Mouse (Mus musculus): Measurements from ENCODE around the gene Pepd. TPM values are rescaled to one million over a fixed set of nuclear protein-coding genes. Genes with fewer than 3 reads are reported as not detected.
A peak's percentile ranks its signal among the peaks of the same experiment; 100 is the strongest.

Pepd gene
- polyA plus RNA-seq, 1 experiment from 2014 or later = 74.2 TPM

DNA sequence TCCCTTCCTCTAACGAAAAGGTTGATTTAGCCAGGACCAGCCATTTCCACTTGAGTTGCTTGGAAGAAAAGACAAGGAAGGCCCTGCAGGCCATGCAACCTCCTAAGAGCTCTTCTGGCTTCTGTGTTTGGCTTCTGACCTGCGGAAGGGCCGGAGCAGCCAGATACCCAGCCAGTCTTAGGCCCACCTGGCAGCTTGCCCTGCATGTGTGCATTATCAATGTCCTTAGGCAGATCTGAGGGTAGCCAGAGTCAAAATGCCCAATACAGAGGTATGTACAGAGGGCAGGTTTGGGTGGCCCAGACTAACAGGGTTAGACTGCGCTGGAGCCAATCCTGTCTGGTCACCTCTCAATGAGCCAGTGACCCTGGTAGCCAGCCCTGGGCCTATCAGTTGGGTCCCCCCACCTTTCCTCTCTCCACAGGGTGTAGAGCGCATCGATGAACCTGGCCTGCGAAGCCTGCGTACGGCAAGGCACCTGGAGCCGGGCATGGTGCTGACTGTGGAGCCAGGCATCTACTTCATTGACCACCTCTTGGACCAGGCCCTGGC lies 131.2 kb downstream of the Pepd start:
- no peak for ATAC-seq (ENCODE audit: insufficient read depth, low FRiP score, low TSS enrichment)

DNA sequence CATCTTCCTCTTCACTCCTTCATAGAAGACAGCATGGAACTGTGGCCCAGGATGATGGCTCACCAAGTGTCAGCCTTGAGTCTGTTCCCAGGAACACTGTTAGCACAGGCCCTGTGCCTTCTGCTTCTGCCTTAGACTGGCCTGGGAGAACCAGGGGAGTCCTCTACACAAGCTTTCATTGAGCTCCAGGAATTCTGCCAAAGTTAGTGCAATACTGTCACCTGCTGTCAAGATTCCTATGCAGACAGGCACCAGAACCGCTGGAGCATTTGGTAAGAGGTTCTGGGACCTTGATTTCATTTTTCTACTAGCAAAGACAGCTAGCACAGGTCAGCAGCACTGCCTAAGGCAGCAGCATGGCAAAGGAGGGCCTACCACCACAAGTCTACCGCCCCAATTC lies 132.5 kb downstream of the Pepd start:
- 89% methylated on average over 2 of the region's 2 CpGs for WGBS
- Histone ChIP-seq H3K4me1 (ENCODE audit: control insufficient read depth, insufficient read depth, low read length) (no peaks in the 10 kb centered on the region), H3K36me3 (ENCODE audit: control insufficient read depth, insufficient read depth, low read length) (peaks cover 9% of the 10 kb centered on the region; the same call in 1 of the 2 replicates), H3K4me3 (ENCODE audit: low read depth, low read length) (no peak overlapping the region), H3K9me3 (ENCODE audit: control insufficient read depth, low read length) (no peaks in the 10 kb centered on the region), H3K4me2 (ENCODE audit: low read depth) (no peak overlapping the region), H3K9ac (ENCODE audit: low read length) (no peak overlapping the region), H3K27ac (ENCODE audit: low read depth, low read length) (no peak overlapping the region), H3K27me3 (ENCODE audit: control insufficient read depth, insufficient read depth, low read length) (no peaks in the 10 kb centered on the region)
- DNase-seq (ENCODE audit: low spot score) (no peak), ATAC-seq (ENCODE audit: insufficient read depth, low FRiP score, low TSS enrichment) (no peak)

More for the DNA sequence above, 131.2 kb downstream of the Pepd start:
- WGBS = 95% methylated on average over 10 of the region's 10 CpGs
- H3K27ac ChIP-seq (ENCODE audit: low read depth, low read length) = no peak overlapping the region
- peaks cover 9% of the 10 kb centered on the region; the same call in 1 of the 2 replicates for H3K36me3 ChIP-seq (ENCODE audit: control insufficient read depth, insufficient read depth, low read length)
- H3K4me1 ChIP-seq (ENCODE audit: control insufficient read depth, insufficient read depth, low read length) = no peaks in the 10 kb centered on the region
- no peak overlapping the region for H3K4me3 ChIP-seq (ENCODE audit: low read depth, low read length)
- no peak overlapping the region for H3K4me2 ChIP-seq (ENCODE audit: low read depth)
- H3K9ac ChIP-seq (ENCODE audit: low read length) = no peak overlapping the region
- DNase-seq (ENCODE audit: low spot score) = no peak
- H3K9me3 ChIP-seq (ENCODE audit: control insufficient read depth, low read length) = no peaks in the 10 kb centered on the region
- H3K27me3 ChIP-seq (ENCODE audit: control insufficient read depth, insufficient read depth, low read length) = no peaks in the 10 kb centered on the region

DNA sequence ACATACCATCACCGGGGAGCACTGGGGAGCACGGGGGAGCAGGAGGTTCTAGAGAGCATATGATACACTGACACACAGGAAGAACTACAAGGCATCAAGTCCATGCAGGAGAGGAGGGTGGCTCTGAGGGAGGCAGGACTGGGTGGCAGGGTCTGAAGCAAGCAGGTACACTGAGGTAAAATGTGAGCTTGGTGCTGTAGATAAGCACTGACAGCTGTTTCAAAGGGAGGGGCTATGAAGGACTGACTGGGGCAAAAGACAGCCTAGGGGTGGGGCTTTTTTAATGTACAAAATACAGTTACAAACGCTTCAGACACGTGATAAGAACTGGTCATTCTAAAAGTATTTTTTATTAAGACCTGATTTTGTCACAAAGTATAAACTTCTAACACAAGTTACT lies 133.9 kb downstream of the Pepd start:
- WGBS = 94% methylated on average over 4 of the region's 4 CpGs
- DNase-seq (ENCODE audit: low spot score) (no peak), ATAC-seq (ENCODE audit: insufficient read depth, low FRiP score, low TSS enrichment) (no peak)
- Histone ChIP-seq H3K27ac (ENCODE audit: low read depth, low read length) (no peak overlapping the region), H3K4me3 (ENCODE audit: low read depth, low read length) (no peak overlapping the region), H3K36me3 (ENCODE audit: control insufficient read depth, insufficient read depth, low read length) (peaks cover 9% of the 10 kb centered on the region; the same call in 1 of the 2 replicates), H3K9me3 (ENCODE audit: control insufficient read depth, low read length) (no peaks in the 10 kb centered on the region), H3K27me3 (ENCODE audit: control insufficient read depth, insufficient read depth, low read length) (no peaks in the 10 kb centered on the region), H3K9ac (ENCODE audit: low read length) (no peak overlapping the region), H3K4me2 (ENCODE audit: low read depth) (no peak overlapping the region), H3K4me1 (ENCODE audit: control insufficient read depth, insufficient read depth, low read length) (no peaks in the 10 kb centered on the region)

DNA sequence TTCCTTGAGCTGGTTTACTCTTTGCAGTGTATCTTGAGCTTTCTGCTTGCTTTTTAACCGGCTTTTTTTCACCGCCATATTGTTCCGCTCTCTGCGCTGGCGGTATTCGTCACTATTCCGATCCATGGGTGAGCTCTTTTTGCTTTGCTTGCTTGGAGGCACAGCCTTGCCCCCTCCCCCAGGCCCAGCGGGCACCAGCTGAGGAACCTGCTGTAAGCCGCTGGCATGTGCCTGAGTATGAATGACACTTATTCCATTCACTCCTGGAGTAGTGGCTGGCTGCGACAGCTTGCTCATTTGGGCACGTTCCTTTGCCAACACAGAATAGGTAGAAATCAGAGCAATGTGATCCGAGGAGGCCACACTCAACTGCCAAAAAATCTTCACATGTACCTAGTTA lies 138.4 kb downstream of the Pepd start:
- H3K27me3 ChIP-seq (ENCODE audit: control insufficient read depth, insufficient read depth, low read length) = no peaks in the 10 kb centered on the region
- no peak for ATAC-seq (ENCODE audit: insufficient read depth, low FRiP score, low TSS enrichment)
- peaks cover 7% of the 10 kb centered on the region; the same call in 1 of the 2 replicates for H3K4me1 ChIP-seq (ENCODE audit: control insufficient read depth, insufficient read depth, low read length)
- WGBS = 95% methylated on average over 12 of the region's 12 CpGs
- H3K9ac ChIP-seq (ENCODE audit: low read length) = no peak overlapping the region
- H3K9me3 ChIP-seq (ENCODE audit: control insufficient read depth, low read length) = no peaks in the 10 kb centered on the region
- H3K4me3 ChIP-seq (ENCODE audit: low read depth, low read length) = no peak overlapping the region
- H3K4me2 ChIP-seq (ENCODE audit: low read depth) = no peak overlapping the region
- no peak overlapping the region for H3K27ac ChIP-seq (ENCODE audit: low read depth, low read length)
- no peak for DNase-seq (ENCODE audit: low spot score)
- H3K36me3 ChIP-seq (ENCODE audit: control insufficient read depth, insufficient read depth, low read length) = no peaks in the 10 kb centered on the region; the same call in 1 of the 2 replicates

DNA sequence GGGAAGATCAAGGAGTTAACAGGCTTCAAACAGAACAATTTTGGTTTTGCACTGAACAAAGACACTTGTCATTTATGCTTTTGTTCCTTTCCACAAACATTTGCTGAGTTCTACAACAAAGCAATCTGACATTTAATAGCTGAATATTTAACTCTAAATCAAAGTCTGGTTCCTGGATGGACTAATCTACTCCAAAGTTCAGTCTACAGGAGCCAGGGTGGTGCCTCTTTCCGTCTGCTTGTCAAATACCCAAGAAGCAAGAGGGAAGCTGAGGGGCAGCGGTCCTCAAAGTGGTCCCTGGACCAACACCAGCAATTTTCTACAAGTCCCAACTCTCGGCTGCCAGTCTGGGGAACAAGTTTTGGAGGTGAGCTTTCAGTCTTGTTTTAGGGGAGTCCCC lies 141.0 kb downstream of the Pepd start:
- Histone ChIP-seq H3K9ac (ENCODE audit: low read length) (no peak overlapping the region), H3K36me3 (ENCODE audit: control insufficient read depth, insufficient read depth, low read length) (no peaks in the 10 kb centered on the region), H3K4me2 (ENCODE audit: low read depth) (no peak overlapping the region), H3K9me3 (ENCODE audit: control insufficient read depth, low read length) (no peaks in the 10 kb centered on the region), H3K4me3 (ENCODE audit: low read depth, low read length) (no peak overlapping the region), H3K27ac (ENCODE audit: low read depth, low read length) (no peak overlapping the region), H3K4me1 (ENCODE audit: control insufficient read depth, insufficient read depth, low read length) (peaks cover 7% of the 10 kb centered on the region; the same call in 1 of the 2 replicates), H3K27me3 (ENCODE audit: control insufficient read depth, insufficient read depth, low read length) (no peaks in the 10 kb centered on the region)
- ATAC-seq (ENCODE audit: insufficient read depth, low FRiP score, low TSS enrichment) (no peak), DNase-seq (ENCODE audit: low spot score) (no peak)
- 91% methylated on average over 3 of the region's 3 CpGs for WGBS

DNA sequence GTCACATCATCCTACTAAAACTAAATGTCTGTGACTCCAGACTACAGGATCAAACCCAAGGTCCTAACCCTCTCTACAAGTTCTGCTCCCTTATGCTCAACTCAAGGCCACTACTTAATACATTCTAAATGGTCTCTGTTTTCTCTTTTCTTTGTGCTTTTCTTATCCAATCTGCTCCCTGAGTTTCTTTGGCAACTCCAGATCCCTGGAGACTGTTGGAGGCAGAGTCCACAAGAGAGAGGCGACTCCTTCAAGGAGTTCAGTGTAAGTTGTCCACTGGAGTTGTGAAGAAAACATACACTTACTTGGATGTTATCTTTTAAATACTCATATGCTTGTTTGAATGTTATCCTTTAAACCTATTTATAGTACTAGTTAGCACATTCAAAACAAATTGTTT lies 142.1 kb downstream of the Pepd start:
- no peaks in the 10 kb centered on the region for H3K27me3 ChIP-seq (ENCODE audit: control insufficient read depth, insufficient read depth, low read length)
- ATAC-seq (ENCODE audit: insufficient read depth, low FRiP score, low TSS enrichment) = no peak
- no peak overlapping the region for H3K9ac ChIP-seq (ENCODE audit: low read length)
- no peak overlapping the region for H3K27ac ChIP-seq (ENCODE audit: low read depth, low read length)
- no peak overlapping the region for H3K4me3 ChIP-seq (ENCODE audit: low read depth, low read length)
- no peak overlapping the region for H3K4me2 ChIP-seq (ENCODE audit: low read depth)
- H3K4me1 ChIP-seq (ENCODE audit: control insufficient read depth, insufficient read depth, low read length) = peaks cover 7% of the 10 kb centered on the region; the same call in 1 of the 2 replicates
- 95% methylated on average over 1 of the region's 1 CpGs for WGBS
- no peaks in the 10 kb centered on the region for H3K9me3 ChIP-seq (ENCODE audit: control insufficient read depth, low read length)
- DNase-seq (ENCODE audit: low spot score) = no peak
- no peaks in the 10 kb centered on the region for H3K36me3 ChIP-seq (ENCODE audit: control insufficient read depth, insufficient read depth, low read length)

DNA sequence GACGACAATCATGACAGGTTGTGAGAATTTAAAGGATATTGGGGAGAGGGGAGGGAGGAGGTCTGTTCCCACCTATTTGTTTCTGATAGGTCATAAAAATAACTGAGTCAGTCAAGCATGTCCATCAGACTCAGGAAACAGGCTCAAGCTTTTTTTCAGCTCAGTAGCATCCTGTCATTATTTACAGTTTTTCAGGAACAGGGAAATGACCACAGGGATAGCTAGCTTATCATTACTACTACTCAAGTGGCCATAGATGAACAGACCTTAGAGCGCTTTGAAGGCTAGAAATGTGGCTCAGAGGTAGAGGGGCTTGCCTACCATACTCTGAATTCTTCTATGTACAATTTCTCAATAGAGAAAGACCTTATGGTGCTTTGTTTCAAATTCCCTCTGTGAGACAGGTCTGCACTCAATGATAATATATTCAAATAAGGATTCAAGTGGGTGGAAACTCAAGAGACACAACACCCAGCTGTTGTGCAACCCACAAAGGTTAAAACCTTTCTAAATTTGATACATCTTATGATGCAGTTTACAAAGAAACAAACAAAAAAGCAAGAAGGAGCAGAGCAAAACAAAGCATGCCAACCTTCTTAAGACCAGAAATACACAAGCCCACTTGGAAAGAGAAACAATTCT lies 142.9 kb downstream of the Pepd start:
- no peak for ATAC-seq (ENCODE audit: insufficient read depth, low FRiP score, low TSS enrichment)
- H3K36me3 ChIP-seq (ENCODE audit: control insufficient read depth, insufficient read depth, low read length) = no peaks in the 10 kb centered on the region
- no peak overlapping the region for H3K27ac ChIP-seq (ENCODE audit: low read depth, low read length)
- peaks cover 7% of the 10 kb centered on the region; the same call in 1 of the 2 replicates for H3K4me1 ChIP-seq (ENCODE audit: control insufficient read depth, insufficient read depth, low read length)
- H3K9me3 ChIP-seq (ENCODE audit: control insufficient read depth, low read length) = no peaks in the 10 kb centered on the region
- 49% methylated on average over 2 of the region's 2 CpGs for WGBS
- H3K27me3 ChIP-seq (ENCODE audit: control insufficient read depth, insufficient read depth, low read length) = no peaks in the 10 kb centered on the region
- no peak for DNase-seq (ENCODE audit: low spot score)
- peak overlapping the region; percentile 91 for H3K4me3 ChIP-seq (ENCODE audit: low read depth, low read length)
- peak overlapping the region; percentile 89 for H3K9ac ChIP-seq (ENCODE audit: low read length)
- peak overlapping the region; percentile 60 for H3K4me2 ChIP-seq (ENCODE audit: low read depth)

DNA sequence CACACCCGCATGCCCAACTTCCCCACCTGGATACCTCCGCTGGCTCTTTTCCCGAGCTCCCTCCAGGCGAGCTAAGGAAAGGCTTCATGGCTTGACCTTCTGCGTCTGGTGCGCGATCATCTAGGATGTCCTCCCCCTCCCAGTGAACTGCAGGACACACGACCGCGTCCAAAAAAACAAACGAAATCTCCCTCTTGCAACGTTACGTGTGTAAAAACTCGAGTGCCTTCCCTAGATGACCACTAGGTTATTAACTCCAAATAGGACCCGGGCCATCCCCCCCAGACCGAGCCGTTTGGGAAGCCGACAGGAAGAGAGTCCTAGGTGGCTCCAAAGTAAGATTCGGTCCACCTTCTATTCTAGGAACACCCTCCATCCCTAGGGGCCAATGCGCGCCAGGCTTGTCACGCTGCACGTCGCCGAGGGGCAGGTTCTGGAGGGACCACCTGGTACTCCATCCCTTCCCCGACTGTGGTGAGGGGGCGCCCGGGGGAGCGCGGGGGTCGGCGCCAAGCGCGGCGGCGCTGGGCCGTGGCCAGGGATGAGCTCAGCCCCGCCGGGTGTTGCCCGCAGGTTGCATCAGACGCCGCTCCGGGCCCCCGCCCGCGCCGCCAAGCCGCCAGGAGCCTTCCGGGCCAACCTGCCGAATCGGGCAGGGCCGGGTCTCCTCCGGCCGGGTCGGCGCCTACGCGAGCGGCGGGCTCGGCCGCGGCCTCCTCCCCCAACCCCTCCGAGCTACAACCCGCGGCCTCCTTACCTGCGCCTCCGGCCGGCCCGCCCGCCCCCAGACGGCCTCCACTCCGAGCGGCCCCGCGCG lies 143.6 kb downstream of the Pepd start:
- peak overlapping the region; percentile 60 for H3K4me2 ChIP-seq (ENCODE audit: low read depth)
- peak overlapping the region; percentile 65 for H3K27ac ChIP-seq (ENCODE audit: low read depth, low read length)
- peak; percentile 89 for ATAC-seq (ENCODE audit: insufficient read depth, low FRiP score, low TSS enrichment)
- no peaks in the 10 kb centered on the region for H3K27me3 ChIP-seq (ENCODE audit: control insufficient read depth, insufficient read depth, low read length)
- H3K4me1 ChIP-seq (ENCODE audit: control insufficient read depth, insufficient read depth, low read length) = peaks cover 7% of the 10 kb centered on the region; the same call in 1 of the 2 replicates
- H3K4me3 ChIP-seq (ENCODE audit: low read depth, low read length) = peak overlapping the region; percentile 91
- no peaks in the 10 kb centered on the region for H3K9me3 ChIP-seq (ENCODE audit: control insufficient read depth, low read length)
- WGBS = under 1% methylated on average over 41 of the region's 77 CpGs
- H3K36me3 ChIP-seq (ENCODE audit: control insufficient read depth, insufficient read depth, low read length) = no peaks in the 10 kb centered on the region
- peak; percentile 26 for DNase-seq (ENCODE audit: low spot score)
- H3K9ac ChIP-seq (ENCODE audit: low read length) = peak overlapping the region; percentile 89

Measured in neural tube, embryonic 11.5 days (tissue).